Mouse (Mus musculus): Measurements from ENCODE around the gene Stk32c. TPM values are rescaled to one million over a fixed set of nuclear protein-coding genes. Genes with fewer than 3 reads are reported as not detected.

Stk32c gene
- polyA plus RNA-seq, 1 experiment from 2014 or later, result 0.15 TPM

GRCm38 (mm10) chr7:139211761-139212160 is 1.3 kb downstream of the Stk32c start:
- H3K27me3 ChIP-seq (replicated peaks; ENCODE audit: control insufficient read depth, insufficient read depth, low read length), result no peaks in the 10 kb centered on the region
- ATAC-seq, result no peak
- H3K4me3 ChIP-seq (ENCODE audit: low read length), result no peak overlapping the region
- no peak overlapping the region for H3K27ac ChIP-seq (ENCODE audit: low read length)
- no peak overlapping the region for H3K9ac ChIP-seq (ENCODE audit: low read depth, low read length)
- H3K4me1 ChIP-seq (ENCODE audit: control insufficient read depth, insufficient read depth, low read length), result peaks cover 3% of the 10 kb centered on the region; the same call in 1 of the 2 replicates
- no peaks in the 10 kb centered on the region for H3K36me3 ChIP-seq (ENCODE audit: control insufficient read depth, insufficient read depth, low read length)
- H3K4me2 ChIP-seq (ENCODE audit: low read depth, low read length), result no peak overlapping the region
- no peaks in the 10 kb centered on the region for H3K9me3 ChIP-seq (ENCODE audit: control insufficient read depth, low read length)
- WGBS, result 80% methylated on average over 6 of the region's 6 CpGs

GRCm38 (mm10) chr7:139208773-139209095 is 4.4 kb downstream of the Stk32c start:
- Histone ChIP-seq H3K27ac (ENCODE audit: low read length) (no peak overlapping the region), H3K9me3 (ENCODE audit: control insufficient read depth, low read length) (no peaks in the 10 kb centered on the region), H3K4me1 (ENCODE audit: control insufficient read depth, insufficient read depth, low read length) (peaks cover 3% of the 10 kb centered on the region; the same call in 1 of the 2 replicates), H3K9ac (ENCODE audit: low read depth, low read length) (no peak overlapping the region), H3K27me3 (replicated peaks; ENCODE audit: control insufficient read depth, insufficient read depth, low read length) (no peaks in the 10 kb centered on the region), H3K4me2 (ENCODE audit: low read depth, low read length) (no peak overlapping the region), H3K4me3 (ENCODE audit: low read length) (no peak overlapping the region), H3K36me3 (ENCODE audit: control insufficient read depth, insufficient read depth, low read length) (no peaks in the 10 kb centered on the region)
- whole genome bisulfite sequencing, result 83% methylated on average over 4 of the region's 4 CpGs
- ATAC-seq, result no peak

DNA sequence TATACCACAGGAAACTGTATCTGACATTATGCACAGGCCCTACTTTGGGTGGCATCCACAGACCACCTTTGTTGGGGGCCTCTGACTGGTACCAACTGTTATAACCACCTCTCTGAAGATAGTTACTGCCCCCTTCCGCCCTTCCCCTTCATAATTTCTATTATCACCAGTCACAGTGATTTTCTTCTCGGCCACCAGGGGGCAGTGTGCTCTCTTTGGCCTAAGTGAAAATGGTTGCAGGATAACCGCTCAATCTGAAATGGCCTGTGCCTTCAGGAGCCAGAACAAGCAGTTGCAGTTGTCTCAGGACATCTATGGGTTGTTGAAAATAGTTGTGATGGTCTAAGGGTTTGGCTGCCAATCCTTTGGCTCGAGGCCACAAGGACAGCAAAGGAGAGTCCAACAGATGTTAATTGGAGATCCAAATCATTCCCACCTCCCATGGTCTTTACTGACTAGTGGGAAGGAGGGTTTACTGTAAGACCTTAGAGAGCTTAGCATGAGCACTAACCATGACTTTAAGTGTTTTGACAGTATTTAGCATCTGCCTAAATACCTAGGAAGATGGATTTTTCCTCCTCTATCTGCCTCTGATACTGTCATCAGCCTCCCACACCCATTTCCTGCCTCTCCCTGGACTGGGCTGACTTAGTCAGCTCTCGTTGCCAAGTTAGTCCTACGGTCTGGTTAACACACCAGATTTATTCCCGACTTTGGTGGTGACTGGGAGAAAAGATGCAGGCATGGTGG is 4.9 kb downstream of the Stk32c start:
- no peaks in the 10 kb centered on the region for H3K27me3 ChIP-seq (replicated peaks; ENCODE audit: control insufficient read depth, insufficient read depth, low read length)
- no peaks in the 10 kb centered on the region for H3K9me3 ChIP-seq (ENCODE audit: control insufficient read depth, low read length)
- H3K27ac ChIP-seq (ENCODE audit: low read length), result no peak overlapping the region
- no peaks in the 10 kb centered on the region for H3K4me1 ChIP-seq (ENCODE audit: control insufficient read depth, insufficient read depth, low read length)
- no peak overlapping the region for H3K4me3 ChIP-seq (ENCODE audit: low read length)
- H3K4me2 ChIP-seq (ENCODE audit: low read depth, low read length), result no peak overlapping the region
- H3K9ac ChIP-seq (ENCODE audit: low read depth, low read length), result no peak overlapping the region
- 26% methylated on average over 7 of the region's 7 CpGs for WGBS
- ATAC-seq, result no peak
- no peaks in the 10 kb centered on the region for H3K36me3 ChIP-seq (ENCODE audit: control insufficient read depth, insufficient read depth, low read length)

- Histone ChIP-seq H3K9ac (ENCODE audit: low read depth, low read length) (no peak overlapping the region), H3K27me3 (replicated peaks; ENCODE audit: control insufficient read depth, insufficient read depth, low read length) (no peaks in the 10 kb centered on the region; the same call in 1 of the 2 replicates), H3K4me1 (ENCODE audit: control insufficient read depth, insufficient read depth, low read length) (no peaks in the 10 kb centered on the region), H3K27ac (ENCODE audit: low read length) (no peak overlapping the region), H3K4me2 (ENCODE audit: low read depth, low read length) (no peak overlapping the region), H3K9me3 (ENCODE audit: control insufficient read depth, low read length) (no peaks in the 10 kb centered on the region), H3K4me3 (ENCODE audit: low read length) (no peak overlapping the region), H3K36me3 (ENCODE audit: control insufficient read depth, insufficient read depth, low read length) (no peaks in the 10 kb centered on the region)
- no peak for ATAC-seq
- 50% methylated on average over 6 of the region's 6 CpGs for WGBS
These were observed 11.9 kb downstream of the Stk32c start for GRCm38 (mm10) chr7:139201209-139201608.

DNA sequence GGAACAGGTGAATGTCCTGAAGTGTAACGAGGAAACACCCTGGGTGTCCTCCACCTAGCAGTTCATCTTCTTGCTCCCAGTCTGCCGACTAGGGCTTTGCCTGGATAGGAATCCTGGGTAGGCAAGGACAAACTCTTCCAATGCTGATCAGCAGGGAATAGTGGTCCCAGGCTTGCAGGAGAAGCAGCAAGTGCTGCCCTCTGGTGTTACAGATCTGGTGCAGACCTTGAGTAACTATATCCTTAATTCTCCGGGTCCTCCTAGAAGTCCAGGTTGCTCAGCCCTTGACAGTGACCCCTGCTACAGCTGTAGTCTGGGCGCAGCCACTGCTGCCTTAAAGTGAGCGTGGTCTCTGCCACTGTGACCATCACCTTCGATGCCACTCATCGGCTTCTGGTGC is 13.0 kb downstream of the Stk32c start:
- no peaks in the 10 kb centered on the region for H3K4me1 ChIP-seq (ENCODE audit: control insufficient read depth, insufficient read depth, low read length)
- no peaks in the 10 kb centered on the region for H3K9me3 ChIP-seq (ENCODE audit: control insufficient read depth, low read length)
- 24% methylated on average over 7 of the region's 7 CpGs for WGBS
- ATAC-seq, result no peak; the same call in 1 of the 2 replicates
- no peak overlapping the region for H3K27ac ChIP-seq (ENCODE audit: low read length)
- H3K9ac ChIP-seq (ENCODE audit: low read depth, low read length), result no peak overlapping the region
- no peaks in the 10 kb centered on the region for H3K36me3 ChIP-seq (ENCODE audit: control insufficient read depth, insufficient read depth, low read length)
- no peak overlapping the region for H3K4me2 ChIP-seq (ENCODE audit: low read depth, low read length)
- H3K27me3 ChIP-seq (replicated peaks; ENCODE audit: control insufficient read depth, insufficient read depth, low read length), result no peaks in the 10 kb centered on the region; the same call in 1 of the 2 replicates
- no peak overlapping the region for H3K4me3 ChIP-seq (ENCODE audit: low read length)

DNA sequence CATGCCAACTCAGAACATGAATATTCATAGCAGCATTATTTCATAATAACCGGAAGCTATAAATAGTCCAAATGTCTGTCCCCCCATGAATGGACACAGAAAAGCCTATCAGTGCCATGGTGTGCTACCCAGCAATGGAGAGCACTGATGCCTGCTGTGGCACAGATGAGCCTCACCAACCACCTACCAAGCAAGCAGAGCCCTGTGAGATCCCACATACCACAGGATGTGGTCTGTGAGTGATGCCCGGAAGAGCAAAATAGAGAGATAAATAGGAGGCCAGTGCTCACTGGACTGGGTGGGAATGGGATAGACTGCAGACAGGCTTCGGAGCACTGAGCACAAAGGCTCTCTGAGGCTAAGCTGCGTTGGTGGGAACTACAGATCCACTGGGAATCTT is 16.1 kb downstream of the Stk32c start:
- H3K27me3 ChIP-seq (replicated peaks; ENCODE audit: control insufficient read depth, insufficient read depth, low read length), result no peaks in the 10 kb centered on the region; the same call in 1 of the 2 replicates

GRCm38 (mm10) chr7:139191619-139192018 is 21.5 kb downstream of the Stk32c start:
- no peaks in the 10 kb centered on the region for H3K9me3 ChIP-seq (ENCODE audit: control insufficient read depth, low read length)
- peaks cover 22% of the 10 kb centered on the region for H3K27me3 ChIP-seq (replicated peaks; ENCODE audit: control insufficient read depth, insufficient read depth, low read length)
- ATAC-seq, result no peak
- peaks cover 8% of the 10 kb centered on the region for H3K4me1 ChIP-seq (ENCODE audit: control insufficient read depth, insufficient read depth, low read length)
- no peaks in the 10 kb centered on the region for H3K36me3 ChIP-seq (ENCODE audit: control insufficient read depth, insufficient read depth, low read length)
- 76% methylated on average over 6 of the region's 6 CpGs for WGBS
- no peak overlapping the region for H3K27ac ChIP-seq (ENCODE audit: low read length)
- H3K4me3 ChIP-seq (ENCODE audit: low read length), result no peak overlapping the region
- H3K4me2 ChIP-seq (ENCODE audit: low read depth, low read length), result no peak overlapping the region
- H3K9ac ChIP-seq (ENCODE audit: low read depth, low read length), result no peak overlapping the region

More for the DNA sequence above, 16.1 kb downstream of the Stk32c start:
- Histone ChIP-seq H3K4me2 (ENCODE audit: low read depth, low read length) (no peak overlapping the region), H3K4me1 (ENCODE audit: control insufficient read depth, insufficient read depth, low read length) (no peaks in the 10 kb centered on the region), H3K4me3 (ENCODE audit: low read length) (no peak overlapping the region), H3K9ac (ENCODE audit: low read depth, low read length) (no peak overlapping the region), H3K36me3 (ENCODE audit: control insufficient read depth, insufficient read depth, low read length) (no peaks in the 10 kb centered on the region), H3K27ac (ENCODE audit: low read length) (no peak overlapping the region), H3K9me3 (ENCODE audit: control insufficient read depth, low read length) (no peaks in the 10 kb centered on the region)
- ATAC-seq, result no peak
- 70% methylated on average over 4 of the region's 4 CpGs for WGBS

- Histone ChIP-seq H3K9me3 (ENCODE audit: control insufficient read depth, low read length) (no peaks in the 10 kb centered on the region), H3K27me3 (replicated peaks; ENCODE audit: control insufficient read depth, insufficient read depth, low read length) (peaks cover 31% of the 10 kb centered on the region), H3K4me2 (ENCODE audit: low read depth, low read length) (no peak overlapping the region), H3K36me3 (ENCODE audit: control insufficient read depth, insufficient read depth, low read length) (no peaks in the 10 kb centered on the region), H3K9ac (ENCODE audit: low read depth, low read length) (no peak overlapping the region), H3K4me3 (ENCODE audit: low read length) (no peak overlapping the region), H3K27ac (ENCODE audit: low read length) (no peak overlapping the region), H3K4me1 (ENCODE audit: control insufficient read depth, insufficient read depth, low read length) (peaks cover 8% of the 10 kb centered on the region)
- ATAC-seq, result no peak
- WGBS, result 83% methylated on average over 4 of the region's 4 CpGs
These were observed 22.5 kb downstream of the Stk32c start for GRCm38 (mm10) chr7:139190616-139191015.

- Histone ChIP-seq H3K36me3 (ENCODE audit: control insufficient read depth, insufficient read depth, low read length) (no peaks in the 10 kb centered on the region), H3K4me3 (ENCODE audit: low read length) (peak overlapping the region; percentile 68), H3K9ac (ENCODE audit: low read depth, low read length) (peak overlapping the region; percentile 51; the same call in 1 of the 2 replicates), H3K9me3 (ENCODE audit: control insufficient read depth, low read length) (no peaks in the 10 kb centered on the region), H3K27me3 (replicated peaks; ENCODE audit: control insufficient read depth, insufficient read depth, low read length) (peaks cover 31% of the 10 kb centered on the region), H3K4me1 (ENCODE audit: control insufficient read depth, insufficient read depth, low read length) (peaks cover 8% of the 10 kb centered on the region), H3K4me2 (ENCODE audit: low read depth, low read length) (peak overlapping the region; percentile 100), H3K27ac (ENCODE audit: low read length) (no peak overlapping the region)
- 3% methylated on average over 23 of the region's 23 CpGs for WGBS
- peak; percentile 75 for ATAC-seq
These were observed 24.4 kb downstream of the Stk32c start for GRCm38 (mm10) chr7:139188634-139189207.
